Mouse (Mus musculus): ENCODE results near the gene Nxph4. TPM values are rescaled to one million over a fixed set of nuclear protein-coding genes. Genes with fewer than 3 reads are reported as not detected.
A peak's percentile ranks its signal among the peaks of the same experiment; 100 is the strongest.

Nxph4 gene
- total RNA-seq, 2 experiments from 2014 or later, result 0.17 to 0.23 TPM

DNA sequence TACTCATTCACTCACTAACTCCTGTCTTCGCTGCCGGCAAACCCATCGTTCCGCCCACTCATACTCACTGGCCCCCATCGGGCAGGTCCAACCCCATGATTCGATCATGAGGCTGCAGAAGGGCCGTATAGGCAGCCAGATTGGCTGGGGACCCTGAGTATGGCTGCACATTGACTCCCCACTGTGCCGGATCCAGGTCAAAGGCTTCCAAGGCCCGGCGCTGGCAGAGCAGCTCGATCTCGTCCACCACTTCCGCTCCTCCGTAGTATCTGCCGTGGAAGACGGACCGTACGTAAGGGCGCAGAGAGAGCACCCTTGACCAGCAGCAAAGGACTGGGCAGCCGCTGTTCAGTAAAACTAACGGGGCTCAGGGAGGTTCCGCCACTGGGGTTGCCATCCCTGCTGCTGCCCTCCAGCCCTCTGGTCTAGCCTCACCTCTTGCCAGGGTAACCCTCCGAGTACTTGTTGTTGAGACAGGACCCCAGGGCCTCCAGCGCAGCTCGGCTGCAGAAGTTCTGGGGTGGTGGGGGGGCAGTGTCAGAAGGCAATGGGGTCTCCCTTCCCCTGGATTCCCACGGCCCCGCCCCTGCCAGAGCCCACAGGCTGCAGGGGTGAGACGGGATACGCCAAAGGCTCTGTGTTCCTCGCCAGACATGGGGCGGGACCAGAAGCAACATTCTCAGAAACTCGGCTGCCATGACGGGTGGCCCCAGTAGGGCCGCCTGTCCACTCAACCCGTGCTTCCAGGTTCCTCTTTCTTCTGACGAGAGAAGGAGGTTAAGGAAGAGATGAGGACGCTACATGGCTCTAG is 14.3 kb downstream of the Nxph4 start:
- Histone ChIP-seq H3K4me3 (no peak overlapping the region), H3K27ac (no peak overlapping the region)
- intact Hi-C loops (cut with DNase I), result no loop called here
- no peak for DNase-seq
- no peak for TF ChIP-seq CTCF (IDR thresholded peaks at IDR 0.05)

DNA sequence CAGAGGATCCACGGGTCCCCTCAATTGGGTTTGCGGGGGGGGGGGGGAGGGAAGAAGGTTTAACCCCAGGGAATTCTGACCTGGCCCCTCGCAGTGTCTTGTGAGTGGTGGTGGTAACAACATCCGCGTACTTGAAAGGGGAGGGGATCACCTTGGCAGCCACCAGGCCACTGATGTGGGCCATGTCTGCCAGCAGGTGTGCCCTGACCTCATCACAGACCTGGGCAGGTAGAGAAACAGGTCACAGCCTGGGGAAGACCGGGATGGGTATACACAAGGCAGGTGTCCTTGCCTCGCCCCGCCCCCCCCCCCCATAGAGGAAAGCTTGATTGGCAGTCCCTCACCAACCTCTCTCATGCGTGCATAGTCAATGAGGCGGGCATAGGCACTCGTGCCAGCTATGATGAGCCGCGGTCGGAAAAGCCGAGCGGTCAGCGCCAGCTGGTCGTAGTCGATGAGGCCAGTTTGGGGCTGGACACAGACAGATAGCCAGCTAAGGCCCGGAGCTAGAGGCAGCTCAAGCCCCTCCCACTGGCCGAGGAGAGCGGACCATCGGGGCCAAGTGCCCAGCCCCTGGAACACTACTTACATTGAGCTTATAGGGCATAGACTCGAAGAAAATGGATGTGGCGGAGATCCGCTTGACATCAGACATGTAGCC is 15.2 kb downstream of the Nxph4 start:
- no peak for TF ChIP-seq CTCF (IDR thresholded peaks at IDR 0.05)
- Histone ChIP-seq H3K27ac (no peak overlapping the region), H3K4me3 (no peak overlapping the region)
- no peak for DNase-seq
- intact Hi-C loops (cut with DNase I), result no loop called here

DNA sequence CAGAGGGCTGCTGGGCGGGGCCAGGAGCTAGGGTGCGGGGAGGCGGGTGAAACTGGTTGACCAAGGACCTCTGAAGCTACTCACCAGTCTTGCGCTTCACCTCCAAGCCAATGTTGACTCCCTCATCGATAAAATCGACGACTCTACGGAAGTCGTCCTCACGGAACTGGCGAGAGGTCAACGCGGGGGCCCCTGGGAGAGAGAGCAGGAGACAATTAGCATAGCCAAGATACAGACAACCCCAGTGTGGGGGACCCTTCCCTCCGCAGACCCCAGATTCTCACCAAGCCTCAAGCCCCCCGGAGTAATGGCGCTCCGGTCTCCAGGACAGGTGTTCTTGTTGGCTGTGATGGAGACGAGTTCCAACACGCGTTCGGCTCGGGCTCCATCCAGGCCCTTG is 16.4 kb downstream of the Nxph4 start:
- TF ChIP-seq CTCF (IDR thresholded peaks at IDR 0.05), result no peak
- Histone ChIP-seq H3K4me3 (no peak overlapping the region), H3K27ac (no peak overlapping the region; the same call in 1 of the 2 replicates)
- no peak for DNase-seq
- intact Hi-C loops (cut with DNase I), result no loop called here

DNA sequence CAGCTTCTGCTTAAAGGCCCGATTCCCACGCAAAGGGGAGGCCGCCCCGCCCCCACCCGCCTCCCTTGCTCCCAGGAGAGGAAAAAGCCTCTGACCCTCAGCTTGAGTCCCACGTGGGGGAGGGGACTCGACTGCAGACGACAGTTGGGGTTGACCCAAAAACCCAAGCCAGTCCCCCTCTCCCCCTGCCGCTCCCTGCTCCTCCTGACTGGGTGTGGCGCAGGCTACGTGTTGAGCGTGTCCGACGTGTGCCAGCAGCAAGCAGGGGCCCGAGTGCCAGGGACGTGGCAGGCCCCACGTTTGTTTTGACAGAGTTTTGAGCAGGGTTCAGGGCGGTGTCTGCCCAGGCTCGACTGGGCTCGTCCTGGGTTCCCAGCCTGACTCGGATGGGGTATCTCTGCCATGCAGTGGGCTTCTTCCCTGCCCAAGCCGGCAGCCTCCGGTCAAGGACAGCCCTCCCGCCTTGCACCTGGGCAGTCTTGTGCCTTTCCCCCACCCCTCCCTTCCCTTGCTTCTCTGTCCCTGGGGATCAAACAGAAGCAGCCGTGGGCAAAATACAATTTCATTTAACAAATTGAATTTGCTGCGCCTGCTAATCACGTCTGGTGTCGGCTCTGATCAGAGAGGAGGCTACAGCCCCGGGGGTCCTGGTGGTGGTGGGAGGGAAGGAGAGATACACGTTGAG is 17.6 kb downstream of the Nxph4 start:
- intact Hi-C loops (cut with DNase I), result no loop called here
- peak; percentile 63 for DNase-seq
- no peak for TF ChIP-seq CTCF (IDR thresholded peaks at IDR 0.05)
- Histone ChIP-seq H3K27ac (peak overlapping the region; percentile 78), H3K4me3 (peak overlapping the region; percentile 63)

DNA sequence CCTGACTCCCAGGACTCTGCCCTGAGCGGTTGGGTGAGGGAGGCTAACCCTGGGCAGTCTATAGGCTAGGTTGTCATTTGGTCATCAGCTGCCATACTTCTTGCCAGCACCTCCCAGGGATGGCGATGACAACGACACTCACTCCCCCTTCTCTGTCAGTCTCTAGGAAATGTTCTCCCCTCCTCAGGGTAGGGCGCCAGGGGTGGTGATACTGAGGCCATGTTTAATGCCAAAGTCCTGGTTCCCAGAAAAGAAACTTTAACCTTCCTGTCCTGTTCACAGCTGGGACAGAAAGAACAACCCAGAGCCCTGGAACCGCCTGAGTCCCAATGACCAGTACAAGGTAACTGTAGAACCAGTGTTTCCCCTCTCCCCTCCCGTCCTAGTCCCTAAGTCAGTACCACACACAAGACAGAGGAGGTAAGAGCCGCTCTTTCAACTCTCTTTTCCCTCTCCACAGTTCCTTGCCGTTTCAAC is 18.3 kb downstream of the Nxph4 start:
- intact Hi-C loops (cut with DNase I), result no loop called here

DNA sequence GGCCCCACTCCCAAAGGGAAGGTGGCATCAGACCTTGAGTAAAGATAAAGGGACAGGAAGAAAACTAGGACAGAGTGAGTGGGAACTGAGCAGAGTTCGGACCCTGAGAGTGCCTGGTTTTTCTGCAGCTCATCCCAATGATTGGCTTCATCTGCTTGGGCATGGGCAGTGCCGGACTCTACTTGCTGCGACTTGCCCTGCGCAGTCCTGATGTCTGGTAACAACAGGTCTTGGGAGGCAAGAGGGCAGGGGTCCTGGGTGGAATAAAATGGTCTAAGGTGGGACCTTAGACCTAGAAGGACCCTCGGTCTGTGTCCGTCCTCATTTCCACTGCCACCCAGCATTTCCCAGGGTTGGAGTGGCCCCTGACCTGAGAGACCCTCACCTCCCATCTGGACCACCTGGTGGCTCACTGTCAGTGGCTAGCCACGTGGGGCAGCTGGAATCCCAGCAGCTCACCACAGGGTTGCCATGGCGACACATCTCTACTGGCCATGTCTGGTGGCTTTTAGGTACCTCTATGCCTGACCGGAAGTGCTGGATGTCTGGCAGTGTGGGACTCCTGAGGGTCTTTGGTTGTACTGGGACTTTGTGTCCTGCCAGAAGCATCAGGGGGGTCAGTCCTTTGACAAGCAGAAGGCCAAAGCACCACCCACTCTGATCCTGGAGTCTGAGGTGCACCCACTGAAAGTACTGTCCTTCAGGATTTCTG is 18.9 kb downstream of the Nxph4 start:
- DNase-seq, result no peak
- Histone ChIP-seq H3K27ac (peak overlapping the region; percentile 78), H3K4me3 (peak overlapping the region; percentile 63)
- no peak for TF ChIP-seq CTCF (IDR thresholded peaks at IDR 0.05)
- intact Hi-C loops (cut with DNase I), result no loop called here

More for the DNA sequence above, 18.3 kb downstream of the Nxph4 start:
- no peak for TF ChIP-seq CTCF (IDR thresholded peaks at IDR 0.05)
- no peak for DNase-seq
- peak overlapping the region; percentile 63 for H3K4me3 ChIP-seq
- peak overlapping the region; percentile 78 for H3K27ac ChIP-seq

DNA sequence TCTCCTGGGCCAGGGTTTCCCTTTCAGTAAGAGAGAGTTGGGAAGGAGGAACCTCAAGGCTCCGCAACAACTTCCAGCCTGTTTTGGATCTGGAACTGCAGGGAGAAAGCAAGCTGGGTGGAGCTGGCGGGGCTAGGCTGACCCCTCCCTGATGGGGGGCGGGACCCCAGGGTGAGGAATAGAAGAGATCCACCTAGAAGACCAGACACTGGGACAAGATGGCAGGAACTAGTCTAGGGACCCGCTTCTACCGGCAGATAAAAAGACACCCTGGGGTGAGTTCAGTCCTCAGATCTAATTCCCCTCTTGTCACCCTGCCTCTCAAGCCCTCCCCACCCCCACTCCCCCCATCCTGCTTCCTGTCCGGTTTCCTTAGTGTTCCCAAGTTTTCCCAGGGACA is 19.6 kb downstream of the Nxph4 start, which contains the start of gene Ndufa4l2:
Gene Ndufa4l2, plus strand, starts transcription at position 204 of the 400 bp plus-strand sequence.
- H3K4me3 ChIP-seq, result peak within 1 kb of the TSS; percentile 63
- intact Hi-C loops (cut with DNase I), result no loop called here
- TF ChIP-seq CTCF (IDR thresholded peaks at IDR 0.05), result no peak
- H3K27ac ChIP-seq, result peak within 1 kb of the TSS; percentile 78
- DNase-seq, result peak; percentile 79

DNA sequence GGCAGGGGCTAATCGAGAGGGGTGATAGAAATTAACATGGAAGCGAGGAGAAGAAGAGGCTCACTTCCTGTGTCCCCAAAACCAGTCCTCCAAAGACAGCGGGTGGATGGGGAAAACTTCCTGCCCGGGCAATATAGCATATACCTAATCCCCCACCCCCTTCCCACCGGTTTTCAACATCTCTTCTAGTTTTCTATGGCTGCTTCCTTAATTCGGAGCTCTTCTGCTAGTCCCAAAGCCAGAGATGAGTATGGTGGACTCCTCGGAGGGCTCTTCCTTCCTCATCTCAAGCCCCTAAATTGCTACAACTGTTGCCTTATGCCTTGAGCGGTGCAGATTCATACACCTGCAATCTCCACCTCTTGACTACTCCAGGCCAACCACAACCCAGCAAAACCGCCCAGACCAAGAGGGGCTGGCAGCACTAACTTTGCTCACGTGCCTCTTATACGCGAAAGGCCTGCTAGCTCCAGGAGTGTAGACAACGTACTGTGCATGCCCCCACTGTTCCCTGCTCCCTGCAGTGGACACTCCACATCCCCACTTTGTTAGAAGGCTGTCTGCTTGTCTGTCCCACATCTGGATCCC is 20.2 kb downstream of the Nxph4 start:
- intact Hi-C loops (cut with DNase I), result no loop called here
- Histone ChIP-seq H3K27ac (peak overlapping the region; percentile 78), H3K4me3 (peak overlapping the region; percentile 63)
- TF ChIP-seq CTCF (IDR thresholded peaks at IDR 0.05), result no peak
- no peak for DNase-seq

DNA sequence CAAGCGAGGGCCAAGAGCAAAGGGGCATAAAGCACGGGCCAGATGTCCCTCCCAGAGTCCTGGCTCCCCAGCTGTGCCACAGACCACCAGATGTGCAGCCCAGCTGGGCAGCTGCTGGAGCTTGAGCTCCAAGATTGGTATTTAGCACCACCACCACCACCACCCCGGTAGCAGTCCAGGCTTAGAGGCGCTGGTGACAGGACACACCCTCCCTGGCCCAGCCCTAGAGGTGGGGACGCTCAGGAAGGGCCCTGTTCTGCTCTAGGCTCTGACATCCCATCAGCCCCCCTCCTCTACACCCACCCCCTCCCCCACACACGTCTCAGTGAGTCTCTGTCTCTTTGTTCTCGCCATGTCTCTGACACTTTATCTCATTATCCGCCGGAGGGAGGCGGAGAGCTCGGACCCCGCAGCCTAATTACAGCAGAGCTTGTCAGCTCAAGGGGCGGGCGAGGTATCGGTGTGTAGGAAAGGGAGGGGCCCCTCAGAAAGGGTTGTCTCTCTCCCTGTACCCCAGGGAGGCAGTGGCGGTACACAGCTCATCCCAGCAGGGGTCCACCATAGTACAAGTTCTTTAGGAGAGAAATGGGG is 20.8 kb downstream of the Nxph4 start:
- intact Hi-C loops (cut with DNase I), result loop anchor here (1.0 kb wide), 1 partner anchor 23 kb away; no protein-coding TSS in a partner anchor
- DNase-seq, result no peak
- Histone ChIP-seq H3K4me3 (peak overlapping the region; percentile 83), H3K27ac (peak overlapping the region; percentile 68)
- no peak for TF ChIP-seq CTCF (IDR thresholded peaks at IDR 0.05)

DNA sequence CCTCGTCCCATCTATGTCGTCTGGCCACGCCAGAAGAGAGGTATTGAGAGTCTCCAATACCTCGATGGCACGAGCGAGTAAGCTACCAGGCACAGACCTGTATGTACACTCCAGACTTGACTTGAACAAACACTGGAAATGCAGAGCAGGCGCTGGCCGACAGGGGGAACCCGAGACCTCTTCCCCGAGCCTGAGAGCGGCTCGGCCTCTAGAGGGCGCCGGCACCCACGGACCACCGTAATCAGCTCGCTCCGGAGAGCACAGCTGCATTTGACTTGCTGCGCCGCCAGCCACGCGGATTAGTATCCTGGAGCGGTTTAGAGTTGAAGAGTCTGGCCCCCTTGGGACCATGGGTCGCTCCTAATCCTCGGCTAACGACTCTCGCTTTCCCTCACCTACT is 21.5 kb downstream of the Nxph4 start:
- H3K4me3 ChIP-seq, result peak overlapping the region; percentile 83

DNA sequence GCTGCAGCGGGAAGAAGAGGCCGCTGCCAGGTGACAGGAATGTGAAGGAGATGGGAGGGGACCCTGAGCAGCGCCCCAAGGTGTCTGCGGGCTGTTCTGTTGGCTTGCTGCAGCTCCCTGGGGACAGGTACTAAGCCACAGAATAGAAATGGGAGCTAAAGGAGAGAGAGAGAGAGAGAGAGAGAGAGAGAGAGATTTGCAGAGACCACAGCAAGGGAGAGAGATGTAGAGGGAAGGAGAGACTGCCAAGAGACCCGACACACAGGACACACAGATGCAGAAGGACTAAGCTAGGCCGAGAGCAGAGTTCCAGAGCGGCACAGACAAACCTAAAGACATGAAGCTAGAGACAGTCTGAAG is 22.1 kb downstream of the Nxph4 start:
- intact Hi-C loops (cut with DNase I), result no loop called here
- no peak for TF ChIP-seq CTCF (IDR thresholded peaks at IDR 0.05)
- H3K27ac ChIP-seq, result peak overlapping the region; percentile 50

More for the DNA sequence above, 21.5 kb downstream of the Nxph4 start:
- intact Hi-C loops (cut with DNase I), result loop anchor here (1.0 kb wide), 1 partner anchor 23 kb away; no protein-coding TSS in a partner anchor
- peak; percentile 94 for DNase-seq
- no peak for TF ChIP-seq CTCF (IDR thresholded peaks at IDR 0.05)
- peak overlapping the region; percentile 68 for H3K27ac ChIP-seq

More for the DNA sequence above, 22.1 kb downstream of the Nxph4 start:
- DNase-seq, result no peak
- peak overlapping the region; percentile 83 for H3K4me3 ChIP-seq
